Mouse (Mus musculus) lung, postnatal 0 days (tissue): ENCODE results near the gene Olfr545.

ENCODE experiments used
- CTCF ChIP-seq: IDR thresholded peaks from 2 replicates; pipeline ENCODE4 v1.5.1; 2016; ENCODE audit warnings: antibody characterized with exemption, mild to moderate bottlenecking
- EP300 ChIP-seq: IDR thresholded peaks from 2 replicates; pipeline ENCODE4 v1.6.1; 2016; ENCODE audit warnings: antibody characterized with exemption, mild to moderate bottlenecking, control low read depth

GRCm38 (mm10) chr7:102444301-102444700 is 55.1 kb downstream of the Olfr545 start:
- TF ChIP-seq CTCF (no peak), EP300 (no peak)
